Mouse (Mus musculus): ENCODE measurements around the gene 4931406C07Rik.

- TF ChIP-seq CTCF (IDR thresholded peaks at IDR 0.05; ENCODE audit: borderline replicate concordance, control insufficient read depth, extremely low read depth, insufficient read depth, low read length, poor library complexity) = no peak
- TF ChIP-seq POLR2A (IDR thresholded peaks at IDR 0.05; ENCODE audit: control insufficient read depth, extremely low read depth, insufficient read depth, low read length, poor library complexity) = no peak
These were observed 60.8 kb downstream of the 4931406C07Rik start for GRCm38 (mm10) chr9:15245319-15246075.
